Mouse (Mus musculus) megakaryocyte, embryonic 14.5 days (primary cell): ENCODE measurements around the gene 1700029I15Rik.

Source experiments
- FLI1 ChIP-seq: IDR thresholded peaks from 2 replicates; pipeline ENCODE4 v1.6.1; 2012; ENCODE audit warnings: low read length, inconsistent platforms, mixed read lengths
- GATA1 ChIP-seq: IDR thresholded peaks from 3 replicates; pipeline ENCODE4 v1.6.1; 2012; ENCODE audit warnings: mixed read lengths, low read length, inconsistent platforms, borderline replicate concordance

GRCm38 (mm10) chr2:92397436-92397835, 15.1 kb downstream of the 1700029I15Rik start:
- TF ChIP-seq GATA1 (no peak), FLI1 (no peak)
